Mouse (Mus musculus) myocyte (in vitro differentiated cells): Measurements from ENCODE around the gene Rell1. TPM values are rescaled to one million over a fixed set of nuclear protein-coding genes. Genes with fewer than 3 reads are reported as not detected.
A peak's percentile ranks its signal among the peaks of the same experiment; 100 is the strongest.

ENCODE experiments used
- H3K27me3 ChIP-seq: one replicate; pipeline ENCODE4 v1.6.1; 2011; ENCODE audit not compliant: control insufficient read depth, insufficient read depth, insufficient read length
- H3K36me3 ChIP-seq: one replicate; pipeline ENCODE4 v1.6.1; 2011; ENCODE audit not compliant: control insufficient read depth, insufficient read depth
- H3K4me2 ChIP-seq: one replicate; pipeline ENCODE4 v1.6.1; 2011; ENCODE audit warnings: low read depth, control low read depth
- H3K4me3 ChIP-seq: one replicate; pipeline ENCODE4 v1.5.1; 2011; ENCODE audit warnings: mild to moderate bottlenecking, control low read depth, moderate library complexity
- H3K79me2 ChIP-seq: one replicate; pipeline ENCODE4 v1.6.1; 2011; ENCODE audit not compliant: control insufficient read depth, insufficient read depth
- H3ac ChIP-seq: one replicate; pipeline ENCODE4 v1.6.1; 2011; ENCODE audit not compliant: control insufficient read depth, insufficient read length
- CEBPB ChIP-seq: IDR thresholded peaks from 2 replicates; pipeline ENCODE4 v1.6.1; 2011; ENCODE audit warnings: mild to moderate bottlenecking, moderate library complexity; ENCODE audit not compliant: poor library complexity, insufficient read depth, severe bottlenecking
- E2F4 ChIP-seq: IDR thresholded peaks from one replicate; pipeline ENCODE4 v1.6.1; 2011; ENCODE audit warnings: mild to moderate bottlenecking, control low read depth, moderate library complexity; ENCODE audit not compliant: insufficient read depth
- MAX ChIP-seq: IDR thresholded peaks from one replicate; pipeline ENCODE4 v1.6.1; 2011; ENCODE audit warnings: low read depth, mild to moderate bottlenecking, control low read depth
- MYOD1 ChIP-seq, 3 experiments: IDR thresholded peaks; one replicate each; pipeline ENCODE4 v1.6.1; 2011; ENCODE audit warnings: control low read depth in 2 of 3, low read depth in 2 of 3, mild to moderate bottlenecking in 2 of 3, moderate library complexity in 1 of 3; ENCODE audit not compliant: insufficient read length in 2 of 3, control insufficient read depth in 1 of 3
- MYOG ChIP-seq, 3 experiments: IDR thresholded peaks; one replicate each; pipeline ENCODE4 v1.6.1; 2011; ENCODE audit warnings: control low read depth in 2 of 3, low read depth in 2 of 3, mild to moderate bottlenecking in 2 of 3; ENCODE audit not compliant: insufficient read length in 2 of 3, control insufficient read depth in 1 of 3, insufficient read depth in 1 of 3
- POLR2A ChIP-seq: IDR thresholded peaks from one replicate; pipeline ENCODE4 v1.6.1; 2011; ENCODE audit warnings: low read depth, mild to moderate bottlenecking, control low read depth, moderate library complexity; ENCODE audit not compliant: insufficient read length
- POLR2AphosphoS2 ChIP-seq: IDR thresholded peaks from one replicate; pipeline ENCODE4 v1.6.1; 2011; ENCODE audit warnings: low read depth, control low read depth; ENCODE audit not compliant: insufficient read length
- REST ChIP-seq: IDR thresholded peaks from one replicate; pipeline ENCODE4 v1.6.1; 2011; ENCODE audit warnings: mild to moderate bottlenecking, control low read depth, moderate library complexity; ENCODE audit not compliant: insufficient read depth, insufficient read length
- SRF ChIP-seq: IDR thresholded peaks from one replicate; pipeline ENCODE4 v1.6.1; 2011; ENCODE audit warnings: low read depth; ENCODE audit not compliant: control insufficient read depth, insufficient read length
- TCF12 ChIP-seq: IDR thresholded peaks from one replicate; pipeline ENCODE4 v1.6.1; 2011; ENCODE audit warnings: mild to moderate bottlenecking, control low read depth; ENCODE audit not compliant: poor library complexity, insufficient read depth, severe bottlenecking
- TCF3 ChIP-seq: IDR thresholded peaks from one replicate; pipeline ENCODE4 v1.6.1; 2011; ENCODE audit warnings: low read depth, control low read depth; ENCODE audit not compliant: insufficient read length
- USF1 ChIP-seq: IDR thresholded peaks from one replicate; pipeline ENCODE4 v1.6.1; 2011; ENCODE audit warnings: low read depth, mild to moderate bottlenecking, control low read depth, moderate library complexity
- polyA plus RNA-seq: library from polyadenylated mRNA; unstranded; fragments of >200 nt; fragmentation: generic; extraction: Trizol; gene quantifications from one replicate; pipeline ENCODE4 v1.2.1, GENCODE M21; 2012; ENCODE audit warnings: missing spikeins

The Rell1 gene
- polyA plus RNA-seq, 1 experiment = 25.9 TPM

DNA sequence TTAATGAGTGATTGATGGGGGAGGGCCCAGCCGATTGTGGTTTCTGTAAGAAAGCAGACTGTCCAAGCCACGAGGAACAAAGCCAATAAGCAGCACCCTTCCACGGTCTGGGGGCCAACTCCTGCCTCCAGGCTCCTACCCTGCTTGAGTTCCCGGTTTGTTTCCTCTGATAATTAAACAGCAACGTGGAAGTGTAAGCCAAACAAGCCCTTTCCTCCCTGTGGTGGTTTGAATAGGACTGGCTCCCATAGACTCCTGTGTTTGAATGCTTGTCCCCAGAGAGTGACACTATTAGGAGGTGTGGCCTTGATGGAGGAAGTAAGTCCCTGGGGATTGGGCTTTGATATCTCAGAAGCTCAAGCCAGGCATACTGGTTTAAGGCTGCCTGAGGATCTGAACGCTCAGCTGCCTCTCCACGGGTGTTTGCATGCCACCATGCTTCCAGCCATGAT is 1.6 kb upstream of the Rell1 start:
- TF ChIP-seq REST = no peak
- no peak for TF ChIP-seq MYOG (IDR thresholded peaks at IDR 0.05; ENCODE audit: control insufficient read depth in 1 of 3, insufficient read depth in 1 of 3, insufficient read length in 2 of 3, low read depth in 2 of 3)
- no peak for TF ChIP-seq USF1
- no peak for TF ChIP-seq POLR2A
- TF ChIP-seq TCF12 = no peak
- TF ChIP-seq SRF = no peak
- TF ChIP-seq POLR2AphosphoS2 = no peak
- no peak for TF ChIP-seq MYOD1 (IDR thresholded peaks at IDR 0.05; ENCODE audit: control insufficient read depth in 1 of 3, insufficient read length in 2 of 3, low read depth in 2 of 3)
- TF ChIP-seq E2F4 = no peak
- TF ChIP-seq CEBPB = no peak
- no peak for TF ChIP-seq MAX
- TF ChIP-seq TCF3 = no peak
- H3K27me3 ChIP-seq = no peaks in the 10 kb centered on the region

DNA sequence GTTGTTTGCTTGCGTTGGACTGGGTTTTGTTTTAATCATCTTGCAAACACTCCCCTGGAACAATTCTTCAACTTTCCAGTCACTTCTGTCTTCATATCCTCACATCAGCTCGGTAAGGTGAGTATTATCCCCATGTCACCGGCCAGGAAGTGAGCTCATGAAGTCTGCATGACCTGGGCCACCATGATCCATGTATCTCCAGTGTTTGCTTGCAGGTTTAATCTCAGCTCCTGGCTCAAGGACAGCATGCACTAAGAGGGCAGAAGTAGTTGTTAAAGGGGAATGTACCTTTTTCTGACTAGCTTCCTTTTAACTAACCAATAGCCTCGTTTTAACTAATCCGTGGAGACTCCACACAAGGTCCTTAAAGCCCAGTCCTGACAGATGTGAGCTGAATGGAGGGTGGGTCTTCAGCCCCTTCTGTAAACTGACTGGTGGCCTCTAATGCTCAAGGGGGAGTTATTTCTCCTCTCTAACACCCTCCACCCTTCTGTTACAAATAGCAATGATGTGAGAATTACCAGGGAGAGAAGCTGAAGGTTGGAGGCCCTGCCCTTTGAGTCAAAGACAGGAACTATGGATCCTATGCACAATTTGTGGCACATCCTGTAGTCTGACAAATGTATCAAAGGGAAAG is 897 bp upstream of the Rell1 start:
- H3K4me3 ChIP-seq = peak overlapping the region; percentile 89
- H3K36me3 ChIP-seq = peaks cover 2% of the 10 kb centered on the region
- no peak overlapping the region for H3ac ChIP-seq
- H3K4me2 ChIP-seq = peak overlapping the region; percentile 73
- H3K79me2 ChIP-seq = peaks cover 30% of the 10 kb centered on the region
- no peaks in the 10 kb centered on the region for H3K27me3 ChIP-seq
- no peak for TF ChIP-seq MYOD1 (IDR thresholded peaks at IDR 0.05; ENCODE audit: control insufficient read depth in 1 of 3, insufficient read length in 2 of 3, low read depth in 2 of 3)
- TF ChIP-seq USF1 = no peak
- TF ChIP-seq POLR2AphosphoS2 = no peak
- no peak for TF ChIP-seq CEBPB
- TF ChIP-seq E2F4 = no peak
- no peak for TF ChIP-seq MYOG (IDR thresholded peaks at IDR 0.05; ENCODE audit: control insufficient read depth in 1 of 3, insufficient read depth in 1 of 3, insufficient read length in 2 of 3, low read depth in 2 of 3)
- no peak for TF ChIP-seq SRF
- TF ChIP-seq MAX = no peak
- TF ChIP-seq TCF3 = no peak
- no peak for TF ChIP-seq REST
- TF ChIP-seq POLR2A = no peak
- TF ChIP-seq TCF12 = no peak

More for the DNA sequence above, 1.6 kb upstream of the Rell1 start:
- Histone ChIP-seq H3K4me2 (peak overlapping the region; percentile 73), H3K79me2 (peaks cover 23% of the 10 kb centered on the region), H3K36me3 (no peaks in the 10 kb centered on the region), H3K4me3 (no peak overlapping the region), H3ac (no peak overlapping the region)

GRCm38 (mm10) chr5:63967591-63968141 is 1.0 kb downstream of the Rell1 start:
- peak overlapping the region; percentile 77 for H3K4me2 ChIP-seq
- H3ac ChIP-seq = peak overlapping the region; percentile 69
- H3K27me3 ChIP-seq = no peaks in the 10 kb centered on the region
- peaks cover 4% of the 10 kb centered on the region for H3K36me3 ChIP-seq
- peak overlapping the region; percentile 89 for H3K4me3 ChIP-seq
- TF ChIP-seq CEBPB = 0 out of 2 replicates have a peak, but pooled peaks have one; percentile 9
- TF ChIP-seq POLR2AphosphoS2 = no peak
- H3K79me2 ChIP-seq = peaks cover 48% of the 10 kb centered on the region

DNA sequence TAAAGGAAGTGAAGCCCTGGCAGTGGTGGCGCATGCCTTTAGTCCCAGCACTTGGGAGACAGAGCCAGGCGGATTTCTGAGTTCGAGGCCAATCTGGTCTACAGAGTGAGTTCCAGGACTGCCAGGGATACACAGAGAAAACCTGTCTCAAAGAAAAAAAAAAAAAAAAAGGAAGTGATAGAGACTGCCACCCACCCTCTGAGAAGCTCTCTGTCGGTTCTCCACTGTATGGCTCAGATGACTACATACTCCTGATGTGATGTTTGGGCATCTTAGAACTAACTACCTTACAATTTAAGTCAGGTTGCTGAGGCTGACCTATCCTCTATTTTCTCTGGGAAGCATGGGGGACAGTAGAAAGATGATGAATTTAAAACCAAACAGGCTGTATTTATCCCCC is 2.3 kb downstream of the Rell1 start:
- H3K4me2 ChIP-seq = peak overlapping the region; percentile 49
- no peaks in the 10 kb centered on the region for H3K27me3 ChIP-seq

More for the DNA sequence above, 2.3 kb downstream of the Rell1 start:
- H3K4me3 ChIP-seq = peak overlapping the region; percentile 89
- peaks cover 59% of the 10 kb centered on the region for H3K79me2 ChIP-seq
- peaks cover 4% of the 10 kb centered on the region for H3K36me3 ChIP-seq
- no peak for TF ChIP-seq TCF12
- no peak for TF ChIP-seq REST
- no peak for TF ChIP-seq CEBPB
- TF ChIP-seq SRF = no peak
- TF ChIP-seq TCF3 = no peak
- no peak for TF ChIP-seq POLR2AphosphoS2
- no peak for TF ChIP-seq USF1
- no peak for TF ChIP-seq E2F4
- TF ChIP-seq POLR2A = no peak
- TF ChIP-seq MAX = no peak
- no peak for TF ChIP-seq MYOG (IDR thresholded peaks at IDR 0.05; ENCODE audit: control insufficient read depth in 1 of 3, insufficient read depth in 1 of 3, insufficient read length in 2 of 3, low read depth in 2 of 3)
- TF ChIP-seq MYOD1 (IDR thresholded peaks at IDR 0.05; ENCODE audit: control insufficient read depth in 1 of 3, insufficient read length in 2 of 3, low read depth in 2 of 3) = no peak
- H3ac ChIP-seq = no peak overlapping the region
